Mouse (Mus musculus): ENCODE measurements around the gene Slc35f6. TPM values are rescaled to one million over a fixed set of nuclear protein-coding genes. Genes with fewer than 3 reads are reported as not detected.

Slc35f6 gene
- polyA plus RNA-seq, 1 experiment from 2014 or later = 17.6 TPM

GRCm38 (mm10) chr5:30655526-30656195 is 7.9 kb downstream of the Slc35f6 start:
- Histone ChIP-seq H3K27me3 (replicated peaks; ENCODE audit: control insufficient read depth, insufficient read depth, low read length) (no peaks in the 10 kb centered on the region), H3K9ac (ENCODE audit: low read depth, low read length) (no peak overlapping the region), H3K4me1 (replicated peaks; ENCODE audit: control insufficient read depth, insufficient read depth, low read length) (no peaks in the 10 kb centered on the region), H3K9me3 (ENCODE audit: control insufficient read depth, low read length) (no peaks in the 10 kb centered on the region), H3K36me3 (ENCODE audit: control insufficient read depth, insufficient read depth, low read length) (peaks cover 15% of the 10 kb centered on the region), H3K4me2 (no peak overlapping the region), H3K27ac (ENCODE audit: low read depth, low read length) (no peak overlapping the region), H3K4me3 (ENCODE audit: low read depth, low read length) (no peak overlapping the region)
- DNase-seq (ENCODE audit: low spot score) = no peak
- no peak for ATAC-seq (replicated peaks; ENCODE audit: low FRiP score)
- WGBS = 92% methylated on average over 6 of the region's 6 CpGs

GRCm38 (mm10) chr5:30659042-30659441 is 11.3 kb downstream of the Slc35f6 start:
- Histone ChIP-seq H3K27me3 (replicated peaks; ENCODE audit: control insufficient read depth, insufficient read depth, low read length) (no peaks in the 10 kb centered on the region), H3K27ac (ENCODE audit: low read depth, low read length) (no peak overlapping the region), H3K36me3 (ENCODE audit: control insufficient read depth, insufficient read depth, low read length) (peaks cover 15% of the 10 kb centered on the region), H3K9ac (ENCODE audit: low read depth, low read length) (no peak overlapping the region), H3K4me3 (ENCODE audit: low read depth, low read length) (no peak overlapping the region), H3K4me2 (no peak overlapping the region), H3K9me3 (ENCODE audit: control insufficient read depth, low read length) (no peaks in the 10 kb centered on the region), H3K4me1 (replicated peaks; ENCODE audit: control insufficient read depth, insufficient read depth, low read length) (no peaks in the 10 kb centered on the region)
- DNase-seq (ENCODE audit: low spot score) = no peak
- no peak for ATAC-seq (replicated peaks; ENCODE audit: low FRiP score)
- WGBS = 76% methylated on average over 4 of the region's 4 CpGs

- H3K9me3 ChIP-seq (ENCODE audit: control insufficient read depth, low read length) = no peaks in the 10 kb centered on the region
- WGBS = 73% methylated on average over 1 of the region's 1 CpGs
- no peak overlapping the region for H3K9ac ChIP-seq (ENCODE audit: low read depth, low read length)
- peaks cover 15% of the 10 kb centered on the region for H3K36me3 ChIP-seq (ENCODE audit: control insufficient read depth, insufficient read depth, low read length)
- no peak overlapping the region for H3K4me2 ChIP-seq
- H3K27ac ChIP-seq (ENCODE audit: low read depth, low read length) = no peak overlapping the region
- no peak overlapping the region for H3K4me3 ChIP-seq (ENCODE audit: low read depth, low read length)
- DNase-seq (ENCODE audit: low spot score) = no peak
- H3K27me3 ChIP-seq (replicated peaks; ENCODE audit: control insufficient read depth, insufficient read depth, low read length) = no peaks in the 10 kb centered on the region
- ATAC-seq (replicated peaks; ENCODE audit: low FRiP score) = no peak
- H3K4me1 ChIP-seq (replicated peaks; ENCODE audit: control insufficient read depth, insufficient read depth, low read length) = no peaks in the 10 kb centered on the region
Measured at GRCm38 (mm10) chr5:30660278-30660677, 12.5 kb downstream of the Slc35f6 start.

- H3K4me2 ChIP-seq = no peak overlapping the region
- 87% methylated on average over 5 of the region's 5 CpGs for WGBS
- peaks cover 15% of the 10 kb centered on the region for H3K36me3 ChIP-seq (ENCODE audit: control insufficient read depth, insufficient read depth, low read length)
- H3K9me3 ChIP-seq (ENCODE audit: control insufficient read depth, low read length) = no peaks in the 10 kb centered on the region
- no peak overlapping the region for H3K4me3 ChIP-seq (ENCODE audit: low read depth, low read length)
- ATAC-seq (replicated peaks; ENCODE audit: low FRiP score) (no peak), DNase-seq (ENCODE audit: low spot score) (no peak)
- no peaks in the 10 kb centered on the region for H3K27me3 ChIP-seq (replicated peaks; ENCODE audit: control insufficient read depth, insufficient read depth, low read length)
- no peak overlapping the region for H3K27ac ChIP-seq (ENCODE audit: low read depth, low read length)
- no peak overlapping the region for H3K9ac ChIP-seq (ENCODE audit: low read depth, low read length)
- H3K4me1 ChIP-seq (replicated peaks; ENCODE audit: control insufficient read depth, insufficient read depth, low read length) = no peaks in the 10 kb centered on the region
Measured at GRCm38 (mm10) chr5:30660813-30661212, 13.1 kb downstream of the Slc35f6 start.

- Histone ChIP-seq H3K36me3 (ENCODE audit: control insufficient read depth, insufficient read depth, low read length) (peaks cover 19% of the 10 kb centered on the region), H3K4me3 (ENCODE audit: low read depth, low read length) (no peak overlapping the region), H3K4me2 (no peak overlapping the region), H3K9ac (ENCODE audit: low read depth, low read length) (no peak overlapping the region), H3K9me3 (ENCODE audit: control insufficient read depth, low read length) (no peaks in the 10 kb centered on the region), H3K4me1 (replicated peaks; ENCODE audit: control insufficient read depth, insufficient read depth, low read length) (peaks cover 17% of the 10 kb centered on the region), H3K27ac (ENCODE audit: low read depth, low read length) (no peak overlapping the region), H3K27me3 (replicated peaks; ENCODE audit: control insufficient read depth, insufficient read depth, low read length) (no peaks in the 10 kb centered on the region)
- no peak for DNase-seq (ENCODE audit: low spot score)
- 83% methylated on average over 9 of the region's 9 CpGs for WGBS
- no peak for ATAC-seq (replicated peaks; ENCODE audit: low FRiP score)
Measured at GRCm38 (mm10) chr5:30665360-30665759, 17.6 kb downstream of the Slc35f6 start.

- peak overlapping the region; percentile 73 for H3K27ac ChIP-seq (ENCODE audit: low read depth, low read length)
- ATAC-seq (replicated peaks; ENCODE audit: low FRiP score) = no peak
- H3K36me3 ChIP-seq (ENCODE audit: control insufficient read depth, insufficient read depth, low read length) = peaks cover 23% of the 10 kb centered on the region
- H3K9ac ChIP-seq (ENCODE audit: low read depth, low read length) = peak overlapping the region; percentile 74
- no peaks in the 10 kb centered on the region for H3K9me3 ChIP-seq (ENCODE audit: control insufficient read depth, low read length)
- peak overlapping the region; percentile 88 for H3K4me3 ChIP-seq (ENCODE audit: low read depth, low read length)
- DNase-seq (ENCODE audit: low spot score) = no peak
- H3K27me3 ChIP-seq (replicated peaks; ENCODE audit: control insufficient read depth, insufficient read depth, low read length) = no peaks in the 10 kb centered on the region
- peaks cover 17% of the 10 kb centered on the region for H3K4me1 ChIP-seq (replicated peaks; ENCODE audit: control insufficient read depth, insufficient read depth, low read length)
- H3K4me2 ChIP-seq = peak overlapping the region; percentile 77
- WGBS = 53% methylated on average over 6 of the region's 6 CpGs
Measured at GRCm38 (mm10) chr5:30665968-30666367, 18.2 kb downstream of the Slc35f6 start.

GRCm38 (mm10) chr5:30666391-30667195 is 18.9 kb downstream of the Slc35f6 start, which contains the start of gene Cenpa:
Cenpa (plus strand) TSS chr5:30666777.
- ATAC-seq (replicated peaks; ENCODE audit: low FRiP score) = peak; percentile 93
- Histone ChIP-seq H3K9me3 (ENCODE audit: control insufficient read depth, low read length) (no peaks in the 10 kb centered on the region), H3K9ac (ENCODE audit: low read depth, low read length) (peak within 1 kb of the TSS; percentile 95), H3K4me1 (replicated peaks; ENCODE audit: control insufficient read depth, insufficient read depth, low read length) (peaks cover 17% of the 10 kb centered on the region), H3K36me3 (ENCODE audit: control insufficient read depth, insufficient read depth, low read length) (peaks cover 27% of the 10 kb centered on the region), H3K4me2 (peak within 1 kb of the TSS; percentile 77), H3K4me3 (ENCODE audit: low read depth, low read length) (peak within 1 kb of the TSS; percentile 88), H3K27me3 (replicated peaks; ENCODE audit: control insufficient read depth, insufficient read depth, low read length) (no peaks in the 10 kb centered on the region), H3K27ac (ENCODE audit: low read depth, low read length) (peak within 1 kb of the TSS; percentile 82)
- peak; percentile 84 for DNase-seq (ENCODE audit: low spot score)
- WGBS = under 1% methylated on average over 40 of the region's 40 CpGs

- Histone ChIP-seq H3K4me3 (ENCODE audit: low read depth, low read length) (peak overlapping the region; percentile 88), H3K27ac (ENCODE audit: low read depth, low read length) (peak overlapping the region; percentile 82), H3K9ac (ENCODE audit: low read depth, low read length) (peak overlapping the region; percentile 95), H3K27me3 (replicated peaks; ENCODE audit: control insufficient read depth, insufficient read depth, low read length) (no peaks in the 10 kb centered on the region), H3K36me3 (ENCODE audit: control insufficient read depth, insufficient read depth, low read length) (peaks cover 32% of the 10 kb centered on the region), H3K9me3 (ENCODE audit: control insufficient read depth, low read length) (no peaks in the 10 kb centered on the region), H3K4me1 (replicated peaks; ENCODE audit: control insufficient read depth, insufficient read depth, low read length) (peaks cover 17% of the 10 kb centered on the region), H3K4me2 (peak overlapping the region; percentile 77)
- no peak for DNase-seq (ENCODE audit: low spot score)
- no peak for ATAC-seq (replicated peaks; ENCODE audit: low FRiP score)
- 2% methylated on average over 13 of the region's 13 CpGs for WGBS
Measured at GRCm38 (mm10) chr5:30667215-30667614, 19.5 kb downstream of the Slc35f6 start.
